Mouse (Mus musculus) right cerebral cortex, adult 2 months (tissue): ENCODE results near the gene Tbc1d10a.
A peak's percentile ranks its signal among the peaks of the same experiment; 100 is the strongest.

ENCODE experiments used
- DNase-seq, 2 experiments: peaks; one replicate each; pipeline ENCODE4 v3.0.0; 2021 to 2022; ENCODE audit warnings: low spot score in 2 of 2

The Tbc1d10a gene

DNA sequence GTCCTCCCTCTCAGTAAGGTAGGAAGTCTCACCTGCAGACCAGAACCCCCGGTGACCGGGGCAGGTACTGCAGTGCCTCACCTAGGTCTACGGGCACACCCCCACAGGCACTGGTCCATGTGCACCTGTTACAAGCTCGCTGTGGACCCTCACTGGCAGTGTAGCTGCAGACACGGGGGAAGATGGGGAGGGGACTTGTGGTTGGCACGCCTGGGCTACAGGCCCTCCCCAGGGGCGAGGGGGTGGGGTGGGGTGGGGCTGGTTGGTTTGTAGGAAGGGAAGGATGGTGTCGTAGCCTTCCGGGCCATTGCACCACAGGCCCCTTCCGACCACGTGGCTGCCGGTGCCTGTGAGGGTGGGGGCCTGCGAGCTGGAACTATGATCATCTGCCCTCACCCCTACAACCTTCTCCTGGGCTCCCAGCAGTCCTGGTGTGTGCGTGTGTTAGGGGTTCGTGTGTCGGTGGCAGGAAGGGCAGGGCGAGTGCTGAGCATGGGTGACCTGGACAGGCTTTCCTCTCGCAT is 50.9 kb downstream of the Tbc1d10a start:
- no peak for DNase-seq

DNA sequence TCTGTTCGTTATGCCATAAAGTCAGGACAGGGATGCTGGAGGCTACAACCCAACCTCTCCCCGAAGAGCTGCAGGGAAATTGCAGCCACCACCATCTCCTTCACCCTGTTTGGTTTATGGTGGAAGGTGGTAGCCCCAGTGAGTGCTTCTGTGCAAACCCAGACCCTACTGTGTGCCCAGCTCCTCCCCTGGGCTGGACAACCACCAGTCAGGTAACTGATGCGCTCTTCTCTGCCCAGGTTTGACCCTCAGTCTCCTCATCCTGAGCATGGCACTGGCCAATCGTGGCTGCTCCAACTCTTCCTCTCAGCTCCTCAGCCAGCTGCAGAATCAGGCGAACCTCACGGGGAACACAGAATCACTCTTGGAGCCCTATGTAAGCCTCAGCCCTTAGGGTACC is 51.6 kb downstream of the Tbc1d10a start:
- no peak for DNase-seq

DNA sequence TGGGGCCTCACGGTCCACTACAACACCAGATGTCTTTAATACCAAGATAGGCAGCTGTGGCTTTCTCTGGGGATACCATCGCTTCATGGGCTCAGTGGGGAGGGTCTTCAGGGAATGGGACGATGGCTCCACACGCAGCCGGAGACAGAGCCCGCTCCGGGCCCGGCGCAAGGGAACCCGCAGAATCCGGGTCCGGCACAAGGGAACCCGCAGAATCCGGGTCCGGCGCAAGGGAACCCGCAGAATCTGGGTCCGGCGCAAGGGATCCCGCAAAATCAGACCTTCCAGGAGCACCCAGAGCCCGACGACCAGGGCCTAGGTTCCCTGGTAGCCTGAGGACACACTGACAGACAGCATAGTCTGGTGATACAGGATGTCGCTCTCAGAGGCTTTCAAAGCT is 53.1 kb downstream of the Tbc1d10a start:
- no peak for DNase-seq

DNA sequence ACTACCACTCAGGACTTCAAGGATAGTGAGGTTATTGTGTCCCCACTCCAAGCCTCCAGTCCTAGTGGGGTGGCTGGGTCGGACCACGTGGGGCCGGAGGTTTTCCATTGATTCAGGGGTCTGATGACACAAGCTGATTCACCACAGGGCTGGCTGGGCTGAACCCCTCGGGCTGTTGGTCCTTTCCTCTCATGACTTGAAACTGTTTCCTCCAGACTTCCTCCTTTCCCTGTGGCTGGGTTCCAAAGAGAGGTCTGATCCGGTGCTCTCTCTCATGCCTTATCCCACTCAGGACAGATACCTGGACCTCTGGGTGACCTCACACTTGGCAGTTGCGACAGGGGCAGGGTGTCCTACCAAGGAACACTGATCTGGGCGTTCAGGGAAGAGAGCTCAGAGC is 53.6 kb downstream of the Tbc1d10a start:
- no peak for DNase-seq

DNA sequence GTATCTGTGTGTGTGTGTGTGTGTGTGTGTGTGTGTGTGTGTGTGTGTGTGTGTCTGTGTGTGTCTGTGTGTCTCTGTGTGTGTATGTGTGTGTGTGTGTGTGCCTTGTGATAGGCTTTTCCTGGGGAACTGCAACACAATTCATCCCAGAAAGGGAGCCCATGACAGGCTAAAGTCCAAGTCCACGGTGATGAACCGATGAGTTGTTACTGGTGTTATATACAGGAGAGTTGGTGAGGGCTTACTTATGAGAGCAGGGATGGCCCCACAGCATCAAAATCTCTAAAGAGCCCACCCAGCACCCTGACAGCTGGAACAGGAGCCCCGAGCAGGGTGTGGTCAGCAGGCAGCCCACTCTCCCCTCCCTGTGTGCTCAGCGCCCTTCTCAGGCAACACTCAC is 54.6 kb downstream of the Tbc1d10a start:
- DNase-seq: no peak

DNA sequence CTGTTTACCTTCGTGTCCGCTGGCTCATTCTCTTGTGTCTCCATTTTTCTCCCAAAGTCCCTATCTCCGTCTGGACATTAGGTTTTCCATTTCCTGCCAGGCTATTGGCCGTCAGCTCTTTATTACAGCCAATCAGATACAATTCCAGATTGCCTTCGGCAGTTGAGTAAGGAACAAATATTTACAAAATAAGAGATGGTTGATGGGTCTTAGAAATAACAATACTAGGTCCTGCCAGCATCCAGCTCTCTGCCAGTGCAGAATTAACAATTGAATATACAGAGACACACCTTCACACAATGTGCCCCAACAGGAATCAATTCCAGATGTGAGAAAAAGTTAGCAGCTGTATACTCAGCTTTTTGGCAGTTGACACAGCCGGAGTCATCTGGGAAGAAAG is 59.5 kb downstream of the Tbc1d10a start:
- no peak for DNase-seq

DNA sequence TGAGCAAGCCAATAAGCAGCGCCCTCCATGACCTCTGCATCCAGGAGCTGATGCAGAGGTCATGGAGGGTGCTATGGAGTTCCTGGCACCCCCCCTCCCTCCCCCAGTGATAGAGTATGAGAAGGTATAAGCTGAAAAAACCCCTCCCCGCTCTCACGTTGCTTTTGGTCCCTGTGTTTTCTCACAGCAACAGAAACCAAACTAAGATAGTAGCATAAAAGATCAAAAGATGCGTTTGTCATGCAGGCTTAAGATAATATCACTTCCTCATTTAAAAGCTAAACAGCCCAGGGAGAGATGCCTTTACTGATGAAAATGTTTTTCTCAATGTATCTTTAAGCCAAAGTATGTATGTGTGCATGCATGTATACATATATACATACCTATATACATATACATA is 60.0 kb downstream of the Tbc1d10a start:
- DNase-seq: no peak

DNA sequence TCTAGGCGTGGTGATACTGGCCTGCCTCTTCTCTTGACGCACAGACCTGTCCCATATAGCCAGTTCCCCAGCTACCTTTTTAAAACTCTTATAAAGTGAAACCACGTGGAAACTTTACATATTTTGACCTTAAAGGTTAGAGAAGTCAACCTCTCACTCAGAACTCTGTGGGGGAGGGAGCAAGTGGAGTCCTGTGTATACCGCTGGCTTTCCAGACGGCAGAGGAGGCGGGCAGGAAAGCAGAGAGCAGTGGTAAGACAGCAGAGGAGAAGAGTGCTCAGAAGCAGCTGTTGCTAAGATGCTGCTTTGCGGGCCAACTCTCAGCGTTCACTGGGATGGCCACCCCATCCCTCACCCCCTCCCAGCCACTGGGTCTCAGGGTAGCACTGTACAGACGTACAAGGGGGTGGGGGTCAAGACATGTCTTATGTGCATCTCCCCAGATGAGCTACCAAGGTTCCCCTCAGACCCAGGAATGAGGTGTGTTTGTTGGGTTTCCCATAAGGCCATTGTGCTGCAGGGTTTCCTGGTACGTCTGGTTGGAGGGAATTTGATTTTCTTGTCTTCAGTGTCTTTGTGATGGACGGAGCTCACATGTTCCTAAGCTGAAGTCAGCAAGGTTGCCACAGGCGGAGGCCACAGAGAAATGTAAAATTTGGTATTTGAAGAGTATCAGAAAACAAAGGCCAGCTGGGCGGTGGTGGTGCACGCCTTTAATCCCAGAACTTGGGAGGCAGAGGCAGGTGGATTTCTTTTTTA is 60.8 kb downstream of the Tbc1d10a start:
- no peak for DNase-seq

DNA sequence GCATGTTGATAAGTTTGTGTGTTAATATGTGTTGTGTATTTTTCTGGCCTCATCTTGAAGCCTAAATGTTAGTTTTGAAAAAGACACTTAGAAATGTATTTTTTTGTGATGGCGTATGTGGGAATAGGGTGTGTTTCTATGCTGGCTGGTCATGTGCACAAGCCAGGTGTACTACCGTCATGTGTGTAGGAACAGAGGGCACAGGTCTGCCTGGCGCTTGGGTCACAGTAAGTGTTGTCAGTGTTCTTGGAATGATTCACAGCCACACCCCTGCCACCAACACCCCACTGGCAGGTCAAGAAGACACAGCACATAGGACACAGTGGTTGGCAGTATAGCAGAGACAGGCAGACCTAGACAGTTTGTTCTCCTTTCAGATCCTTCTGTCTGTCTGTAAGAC is 62.6 kb downstream of the Tbc1d10a start:
- no peak for DNase-seq

DNA sequence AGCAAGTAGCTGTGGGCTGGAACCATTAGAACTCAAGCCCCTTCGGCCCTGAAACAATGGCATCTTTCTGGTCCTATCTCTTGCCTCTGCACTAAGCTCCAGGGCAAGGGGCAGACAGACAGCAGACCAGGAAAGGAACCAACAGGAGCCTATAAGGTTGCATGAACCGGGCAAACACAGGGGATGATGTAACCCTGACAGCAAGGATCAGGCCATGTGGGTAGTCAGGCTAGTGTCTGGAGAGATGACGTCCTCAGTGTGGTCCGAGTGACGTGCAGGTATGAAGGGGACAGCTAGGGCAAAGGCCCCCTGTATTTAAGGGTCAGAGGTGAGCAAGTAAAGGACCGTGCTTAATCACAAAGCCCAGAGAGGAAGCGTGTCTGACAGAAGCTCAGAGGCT is 63.7 kb downstream of the Tbc1d10a start:
- DNase-seq: no peak

DNA sequence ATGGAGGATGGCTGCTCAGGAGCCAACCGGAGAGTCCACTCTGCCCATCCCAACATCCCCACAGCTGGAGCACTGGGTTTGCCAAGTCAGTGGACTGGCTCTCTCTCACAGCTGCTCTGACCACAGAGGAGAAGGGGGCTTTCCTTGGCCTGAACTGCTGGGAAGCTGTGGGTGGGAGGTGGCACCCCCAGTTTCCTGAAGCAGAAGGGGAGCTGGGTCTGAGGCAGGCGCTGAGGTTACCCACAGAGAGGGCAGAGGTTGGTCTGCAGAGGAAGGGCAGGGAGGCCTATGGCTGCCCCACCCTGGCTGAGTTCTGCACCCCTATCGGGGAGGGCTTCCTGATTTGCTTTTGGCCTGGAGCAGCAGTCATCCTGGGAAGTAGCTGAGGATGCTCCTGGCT is 64.8 kb downstream of the Tbc1d10a start:
- no peak for DNase-seq

DNA sequence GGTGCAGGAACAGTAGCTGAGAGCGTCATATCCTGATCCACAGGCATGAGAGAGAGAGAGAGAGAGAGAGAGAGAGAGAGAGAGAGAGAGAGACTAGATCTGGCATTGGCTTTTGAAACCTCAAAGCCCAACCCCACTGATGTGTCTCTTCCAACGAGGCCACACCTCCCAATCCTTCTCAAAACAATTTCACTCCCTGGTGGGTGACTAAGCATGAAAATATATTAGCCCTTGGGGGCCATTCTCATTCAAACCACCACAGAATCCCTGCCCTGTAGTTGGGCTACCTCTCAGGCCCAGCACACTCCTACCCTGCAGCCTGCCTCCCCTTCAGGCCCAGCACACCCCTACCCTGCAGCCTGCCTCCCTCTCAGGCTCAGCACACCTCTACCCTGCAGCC is 66.3 kb downstream of the Tbc1d10a start:
- DNase-seq: no peak

DNA sequence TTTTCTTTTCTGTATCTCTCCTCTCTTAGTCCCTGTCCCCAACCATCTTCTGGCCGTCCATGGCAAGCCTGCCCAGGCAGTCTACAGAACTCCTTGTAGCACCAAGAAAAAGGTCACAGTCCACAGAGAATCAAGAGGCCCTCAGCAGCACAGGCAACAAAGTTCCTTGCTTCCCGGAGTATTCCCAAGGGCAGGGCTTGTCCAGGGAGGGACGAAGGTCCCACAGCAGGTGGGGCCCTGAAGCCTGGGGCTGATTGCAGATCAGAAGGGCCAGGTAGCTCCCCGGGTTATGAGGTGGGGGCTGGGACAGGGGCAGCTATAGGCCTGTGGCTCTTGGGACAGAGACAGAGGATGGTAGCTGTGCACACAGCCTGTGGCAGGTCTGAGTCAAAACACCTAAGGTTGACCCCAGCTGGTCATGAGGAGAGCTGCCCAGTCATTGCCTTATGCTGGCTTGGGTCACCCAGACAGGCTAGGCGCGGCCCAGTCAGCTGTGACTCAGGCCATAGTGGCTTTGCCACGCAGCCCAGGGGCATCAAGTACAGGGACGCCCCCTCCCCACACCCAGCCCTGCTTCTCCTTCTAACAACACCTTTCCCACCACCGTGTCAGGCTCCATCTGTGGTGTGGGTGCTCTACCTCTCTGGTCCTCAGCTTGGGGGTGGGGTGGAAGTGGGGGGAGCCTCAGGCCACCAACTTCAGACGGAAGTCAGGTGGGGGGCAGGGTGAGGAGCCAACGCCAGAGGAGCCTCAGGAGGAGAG is 70.4 kb downstream of the Tbc1d10a start, which contains the start of gene Lif:
Gene Lif, plus strand, starts transcription at position 712 of the 762 bp plus-strand sequence.
- no peak for DNase-seq

DNA sequence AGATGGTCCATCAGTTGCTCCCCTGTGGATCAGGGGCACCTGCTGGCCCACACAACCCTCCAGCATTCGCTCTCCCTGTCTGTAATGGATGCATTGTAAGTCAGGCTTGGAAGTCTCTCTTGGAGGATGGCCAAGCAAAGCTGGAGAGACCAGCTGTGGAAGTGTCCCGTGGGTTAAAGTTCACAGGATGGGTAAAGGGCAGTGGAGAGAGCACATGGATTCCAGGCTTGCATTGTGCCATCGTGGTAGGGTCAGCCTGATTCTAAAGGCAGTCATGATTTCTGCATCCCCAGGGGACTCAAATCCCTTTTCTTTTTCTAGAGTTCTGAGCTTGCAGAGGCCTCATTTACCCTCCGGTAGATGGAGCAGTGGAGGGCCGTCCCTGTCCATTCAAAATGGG is 71.2 kb downstream of the Tbc1d10a start:
- DNase-seq: no peak

DNA sequence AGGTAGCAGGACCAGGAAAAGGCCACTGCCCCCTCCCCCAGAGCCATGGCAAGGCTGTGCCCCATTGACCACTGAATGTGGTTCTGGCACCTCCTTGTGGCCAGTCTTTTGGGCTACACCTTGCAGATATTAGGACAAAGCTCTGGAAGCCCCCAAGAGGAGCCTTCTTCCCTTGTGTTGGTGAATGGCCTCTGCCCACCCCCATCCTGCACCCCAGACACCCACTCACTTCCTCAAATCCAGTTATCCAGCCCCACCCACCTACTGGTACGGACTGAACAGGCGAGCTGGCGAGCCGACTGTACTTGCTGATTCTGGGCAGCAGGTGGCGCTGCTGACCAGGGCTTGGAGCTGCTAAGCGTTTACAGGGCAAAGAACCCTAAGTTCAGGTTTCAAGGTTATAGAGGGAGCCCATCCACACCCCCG is 72.1 kb downstream of the Tbc1d10a start:
- DNase-seq: peak; percentile 81 to 87

DNA sequence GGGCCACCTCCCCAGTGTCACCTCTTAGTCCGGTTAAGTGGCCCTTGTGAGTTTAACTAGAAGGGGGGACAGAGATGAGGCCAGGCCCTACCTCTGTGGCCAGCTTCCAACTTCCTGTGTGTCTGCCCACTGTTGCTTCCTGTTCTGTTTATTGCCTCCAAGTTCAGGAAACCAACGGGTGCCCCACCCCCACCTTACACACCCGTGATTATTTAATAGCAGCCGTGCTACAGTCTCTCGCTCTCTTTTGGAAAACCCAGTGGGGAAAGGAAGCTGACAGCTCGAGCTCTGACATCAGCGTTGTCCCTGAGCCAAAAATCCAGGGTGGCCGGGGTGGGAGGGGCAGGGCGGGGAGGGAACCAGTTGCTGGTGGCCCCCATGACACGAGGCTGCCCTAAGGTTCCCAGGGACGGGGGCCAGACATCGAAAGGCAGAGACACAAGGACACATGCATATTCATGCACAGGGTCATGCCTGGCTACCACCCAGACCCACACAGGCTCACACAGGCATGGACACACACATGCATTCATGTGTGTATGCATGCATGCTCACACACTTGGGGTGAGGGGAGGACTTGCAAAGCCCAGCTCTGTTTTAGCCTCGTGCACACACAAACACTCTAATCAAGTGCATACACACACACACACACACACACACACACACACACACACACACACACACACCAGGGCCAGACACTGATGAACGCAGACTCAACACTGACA is 74.0 kb downstream of the Tbc1d10a start:
- no peak for DNase-seq

DNA sequence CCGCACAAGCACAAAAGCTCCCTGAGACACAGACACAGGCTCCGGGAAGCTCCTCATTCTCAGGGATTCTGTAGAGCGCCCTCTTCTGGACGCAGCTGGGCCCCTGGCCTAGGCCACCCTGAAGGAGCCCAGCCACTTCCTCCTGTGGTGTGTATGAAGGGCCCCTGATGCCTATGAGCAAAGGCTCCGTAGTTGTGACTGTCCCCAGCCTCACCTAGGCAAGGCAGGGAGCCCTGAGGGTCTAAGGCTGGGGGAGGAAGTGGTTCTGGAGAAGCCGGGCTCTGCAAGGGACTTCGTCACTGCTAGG is 74.6 kb downstream of the Tbc1d10a start:
- DNase-seq: peak in 1 of 2 experiments; percentile 33

DNA sequence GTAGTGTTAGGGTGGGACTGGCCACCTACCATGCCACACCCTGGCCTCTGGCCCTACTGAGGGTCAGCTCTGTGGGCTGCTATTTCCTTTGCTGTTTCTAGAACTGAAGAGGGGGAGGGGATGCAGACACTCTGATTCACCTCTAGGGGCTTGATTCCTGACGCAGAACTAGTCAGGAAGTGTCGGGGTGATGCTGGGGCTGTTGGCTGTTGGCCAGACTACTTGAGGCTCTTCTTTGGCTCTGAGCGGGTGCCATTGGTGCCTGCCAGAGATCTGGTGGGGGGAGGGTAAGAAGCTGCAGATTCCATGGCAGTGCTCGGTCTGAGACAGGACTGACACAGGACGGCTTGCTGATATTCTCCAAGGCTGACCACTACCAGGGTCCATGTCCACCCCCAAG is 75.4 kb downstream of the Tbc1d10a start:
- no peak for DNase-seq

DNA sequence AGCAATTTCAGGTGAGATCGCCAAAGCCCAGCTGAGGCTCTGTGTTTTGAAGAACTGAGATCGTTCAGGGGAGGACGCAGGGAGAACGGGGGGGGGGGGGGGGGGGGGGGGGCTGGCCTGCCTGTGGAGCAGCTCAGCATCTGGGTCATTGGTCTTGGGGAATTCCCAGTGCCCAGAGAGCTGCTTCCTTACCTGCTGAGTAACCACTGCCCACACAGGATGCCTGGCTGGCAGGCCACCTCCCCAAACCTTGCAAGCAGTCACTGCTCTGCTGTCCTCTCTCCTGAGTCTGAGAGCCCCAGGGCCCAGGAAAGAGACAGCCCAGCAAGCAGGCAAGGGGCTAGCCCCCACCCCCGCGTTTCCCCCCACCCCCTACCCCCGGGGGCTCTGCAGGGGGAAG is 76.3 kb downstream of the Tbc1d10a start:
- no peak for DNase-seq

DNA sequence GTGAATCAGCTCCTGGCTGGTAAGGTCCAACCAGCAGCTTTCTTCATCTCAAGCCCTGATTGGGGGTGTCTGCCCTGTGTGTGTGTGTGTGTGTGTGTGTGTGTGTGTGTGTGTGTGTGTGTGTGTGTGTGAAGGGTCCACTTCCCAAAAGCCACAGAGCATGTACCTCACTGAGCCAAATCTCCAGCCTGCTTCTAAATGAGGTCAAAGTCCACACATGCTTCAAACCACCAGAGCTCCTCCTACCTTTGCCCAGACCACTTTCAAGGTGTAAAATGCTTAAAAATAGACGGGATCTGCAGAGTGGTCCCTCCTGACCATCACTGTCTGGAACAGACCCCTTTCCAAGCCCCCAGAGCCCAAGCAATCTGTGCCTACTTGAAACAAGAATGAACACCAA is 76.7 kb downstream of the Tbc1d10a start:
- no peak for DNase-seq

DNA sequence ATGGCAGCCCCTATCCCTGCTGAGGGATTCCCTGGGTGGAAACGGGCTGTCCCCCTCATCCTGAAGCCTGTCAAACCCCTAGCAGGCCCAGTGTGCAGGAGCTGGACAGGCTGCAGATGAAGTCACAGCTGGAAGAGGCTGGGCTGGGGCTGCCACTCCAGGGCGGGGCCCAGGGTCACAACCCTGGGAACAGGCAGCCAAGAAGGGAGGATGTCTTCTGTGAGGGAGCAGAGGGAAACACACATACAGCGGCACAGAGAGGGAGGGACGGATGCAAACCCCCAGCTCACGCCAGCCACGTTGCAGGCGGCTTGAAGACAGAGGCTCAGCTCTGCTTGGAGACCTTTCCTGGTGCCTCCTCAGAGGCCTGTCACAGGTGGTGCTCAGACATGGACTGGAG is 77.5 kb downstream of the Tbc1d10a start:
- no peak for DNase-seq
